Mouse (Mus musculus) CH12.LX (cell line): ENCODE results near the gene Foxa1.

Source experiments
- CHD2 ChIP-seq: IDR thresholded peaks from 2 replicates; pipeline ENCODE4 v1.6.1; 2011; ENCODE audit warnings: low read length, improper control_type of control experiment
- CTCF ChIP-seq, 2 experiments: IDR thresholded peaks in 1 of 2; conservative IDR thresholded peaks in 1 of 2; 2 replicates each; pipeline ENCODE4 v1.5.1; 2011 to 2012; ENCODE audit warnings: low read depth in 2 of 2, low read length in 2 of 2, improper control_type of control experiment in 1 of 2, inconsistent platforms in 1 of 2, mild to moderate bottlenecking in 1 of 2, moderate library complexity in 1 of 2
- HCFC1 ChIP-seq: IDR thresholded peaks from 2 replicates; pipeline ENCODE4 v1.6.1; 2012; ENCODE audit warnings: low read depth, mild to moderate bottlenecking, inconsistent platforms, low read length, improper control_type of control experiment
- MAZ ChIP-seq: IDR thresholded peaks from 2 replicates; pipeline ENCODE4 v1.6.1; 2012; ENCODE audit warnings: low read depth, mild to moderate bottlenecking, inconsistent platforms, low read length, improper control_type of control experiment, moderate library complexity
- POLR2A ChIP-seq: IDR thresholded peaks from 2 replicates; pipeline ENCODE4 v1.6.1; 2011; ENCODE audit warnings: low read depth, mild to moderate bottlenecking, improper control_type of control experiment, low read length
- RCOR1 ChIP-seq: conservative IDR thresholded peaks from 2 replicates; pipeline ENCODE4 v1.6.1; 2012; ENCODE audit warnings: low read depth, mild to moderate bottlenecking, inconsistent platforms, low read length, improper control_type of control experiment
- ZC3H11A ChIP-seq: IDR thresholded peaks from 2 replicates; pipeline ENCODE4 v1.6.1; 2012; ENCODE audit warnings: low read depth, mild to moderate bottlenecking, inconsistent platforms, low read length, improper control_type of control experiment

- TF ChIP-seq CTCF (conservative IDR thresholded peaks at IDR 0.05 in 1 of 2, IDR thresholded peaks at IDR 0.05 in 1 of 2; ENCODE audit: low read depth in 2 of 2, low read length in 2 of 2) (no peak), HCFC1 (no peak), POLR2A (no peak), CHD2 (no peak), RCOR1 (no peak), MAZ (no peak), ZC3H11A (no peak)
Measured at GRCm38 (mm10) chr12:57537791-57538587, 8.7 kb downstream of the Foxa1 start.
